Mouse (Mus musculus) lung, postnatal 0 days (tissue): ENCODE data around the gene Smox.

Experiments
- CTCF ChIP-seq: IDR thresholded peaks from 2 replicates; pipeline ENCODE4 v1.5.1; 2016; ENCODE audit warnings: antibody characterized with exemption, mild to moderate bottlenecking
- EP300 ChIP-seq: IDR thresholded peaks from 2 replicates; pipeline ENCODE4 v1.6.1; 2016; ENCODE audit warnings: antibody characterized with exemption, mild to moderate bottlenecking, control low read depth

DNA sequence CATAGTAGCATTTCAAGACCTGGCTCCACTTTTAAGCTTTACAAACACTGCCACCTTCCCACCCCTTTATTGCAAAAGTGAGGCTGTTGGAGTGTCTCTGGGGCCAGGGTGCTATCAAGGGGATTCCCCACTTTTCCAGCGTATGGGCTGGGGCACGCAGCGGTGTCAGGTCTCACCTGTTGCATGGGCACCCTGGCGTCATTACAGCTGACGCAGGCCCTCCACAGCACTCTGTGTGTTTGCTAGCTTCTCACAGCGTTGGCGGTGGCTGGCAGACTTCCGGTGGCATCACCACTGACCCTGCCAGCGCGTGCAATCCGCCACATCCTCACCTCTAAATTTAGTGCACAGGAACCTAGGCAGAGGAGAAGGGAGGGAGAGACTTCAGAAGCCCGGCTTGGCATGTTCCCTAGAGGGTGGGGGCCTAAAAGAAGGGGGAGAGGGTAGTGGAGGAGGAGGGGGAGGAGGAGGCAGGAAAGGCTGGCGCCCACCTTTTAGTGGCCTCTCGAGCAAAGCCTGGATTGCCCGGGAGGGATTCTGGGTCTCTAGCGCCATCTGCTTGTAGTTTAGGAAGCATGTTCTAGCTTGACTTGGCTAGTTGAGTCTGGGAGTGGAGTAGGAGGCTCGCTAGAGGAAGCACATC, 18.5 kb downstream of the Smox start:
- TF ChIP-seq CTCF (peak; percentile 85), EP300 (no peak; the same call in 1 of the 2 replicates)
